Mouse (Mus musculus): ENCODE measurements around the gene Tsr1. TPM values are rescaled to one million over a fixed set of nuclear protein-coding genes. Genes with fewer than 3 reads are reported as not detected.

Gene Tsr1
- polyA plus RNA-seq (2012; rRNA removed; ENCODE audit: low replicate concordance) = 1.8 and 2.4 TPM in 2 replicates

GRCm38 (mm10) chr11:74897678-74898516, at the start of gene Tsr1:
Gene Tsr1 (plus strand): TSS chr11:74898071.

GRCm38 (mm10) chr11:74896901-74897677, 782 bp upstream of the Tsr1 start, which contains the start of gene Sgsm2:
Gene Sgsm2 (minus strand): TSS chr11:74897060.

GRCm38 (mm10) chr11:74925577-74926387, 27.9 kb downstream of the Tsr1 start, which contains the start of the genes Smg6 and Srr:
Gene Smg6 (plus strand): TSS chr11:74925823.
Gene Srr (minus strand): TSS chr11:74925948.

Other genes with a start within 250 kb of the Tsr1 start
- 43.6 and 74.2 TPM in 2 replicates for gene Cluh, start 248.6 kb upstream of the Tsr1 start, polyA plus RNA-seq (2012; rRNA removed; ENCODE audit: low replicate concordance)
- gene Pafah1b1, start 173.4 kb upstream of the Tsr1 start, polyA plus RNA-seq (2012; rRNA removed; ENCODE audit: low replicate concordance) = 4.3 and 4.7 TPM in 2 replicates
- gene Mettl16, start 127.2 kb upstream of the Tsr1 start, polyA plus RNA-seq (2012; rRNA removed; ENCODE audit: low replicate concordance) = 0.91 and 2.6 TPM in 2 replicates
- 18.3 and 20.0 TPM in 2 replicates for gene Mnt, start 67.2 kb upstream of the Tsr1 start, polyA plus RNA-seq (2012; rRNA removed; ENCODE audit: low replicate concordance)
- 8.1 and 11.6 TPM in 2 replicates for gene Sgsm2, start 1.0 kb upstream of the Tsr1 start, polyA plus RNA-seq (2012; rRNA removed; ENCODE audit: low replicate concordance)
- gene Smg6, start 27.8 kb downstream of the Tsr1 start, polyA plus RNA-seq (2012; rRNA removed; ENCODE audit: low replicate concordance) = 11.0 and 21.0 TPM in 2 replicates
- 3.0 and 4.3 TPM in 2 replicates for gene Srr, start 27.9 kb downstream of the Tsr1 start, polyA plus RNA-seq (2012; rRNA removed; ENCODE audit: low replicate concordance)

Measured in duodenum, adult 2 months (tissue).